Mouse (Mus musculus): ENCODE results near the gene Slc31a1.

Gene Slc31a1

DNA sequence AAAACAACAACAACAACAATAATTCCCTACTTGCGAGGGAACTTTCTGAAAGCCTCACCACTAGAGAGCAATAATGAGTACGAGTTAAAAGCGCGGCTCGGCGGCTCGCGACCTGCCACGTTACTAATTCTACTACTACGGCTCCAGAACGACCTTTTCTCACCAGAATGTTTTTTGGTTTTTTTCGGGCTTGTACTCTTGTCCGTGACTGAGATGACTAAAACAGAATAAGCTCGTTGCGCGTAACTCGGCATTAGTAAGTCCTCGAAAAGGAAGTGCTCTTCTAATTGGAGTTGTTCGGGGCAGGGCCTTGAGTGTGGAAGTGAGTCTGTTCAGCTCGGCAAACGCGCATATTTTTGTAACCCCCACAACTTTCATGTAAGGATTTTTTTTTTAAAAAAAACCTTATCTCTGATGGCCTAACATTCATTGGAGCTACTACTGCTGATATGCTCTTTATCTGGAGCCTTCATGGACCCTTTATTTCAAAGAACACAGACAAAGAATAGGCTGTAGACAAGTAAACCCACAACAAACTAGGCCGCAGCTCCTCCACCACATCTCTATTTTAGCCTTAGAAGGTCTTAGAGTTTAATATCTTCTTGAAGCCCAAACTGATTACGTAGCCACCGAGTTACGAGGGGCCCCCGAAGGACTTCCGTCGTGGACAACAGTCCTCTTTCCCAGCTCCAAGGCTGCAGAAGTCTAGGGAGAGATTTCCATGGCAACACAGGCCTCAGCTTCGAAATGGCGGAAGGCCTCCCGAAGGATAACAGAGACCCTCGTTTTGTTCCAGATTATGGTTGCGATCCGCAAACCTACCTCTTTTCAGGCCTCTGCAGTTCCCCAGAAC is 47.4 kb downstream of the Slc31a1 start:
- peak; percentile 50 for DNase-seq (ENCODE audit: low spot score)

DNA sequence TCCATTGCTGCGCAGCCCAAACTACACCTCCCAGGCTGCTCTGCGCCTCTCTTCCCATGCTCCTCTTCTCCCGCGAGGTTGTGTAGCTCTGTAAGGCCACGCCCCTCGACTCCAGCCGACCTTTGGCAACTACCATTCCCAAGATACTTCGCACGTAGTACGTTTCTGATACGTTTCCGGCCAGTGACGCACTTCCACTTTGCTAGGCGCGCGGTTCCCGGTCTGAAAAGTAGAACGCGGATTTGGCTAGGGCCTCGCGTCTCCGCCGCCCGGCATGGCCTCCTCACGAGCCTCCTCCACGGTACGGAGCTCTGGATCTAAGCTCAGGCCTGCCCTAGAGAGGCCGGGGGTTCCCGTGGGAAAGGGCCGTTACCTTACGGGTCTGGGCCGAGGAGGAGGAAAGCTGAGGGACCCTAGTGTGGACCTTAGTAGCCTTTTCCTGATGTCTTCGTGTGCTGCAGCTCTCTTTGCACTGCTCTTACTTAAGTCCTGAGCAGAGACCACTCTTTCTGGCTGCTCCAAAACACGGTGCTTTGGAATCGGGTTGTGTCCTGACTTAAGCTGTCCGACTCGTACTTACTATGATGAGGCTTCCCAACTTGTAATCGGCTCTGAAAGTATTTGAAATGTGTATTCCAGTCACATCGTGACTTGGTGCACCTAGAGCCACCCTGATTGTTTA is 48.2 kb downstream of the Slc31a1 start, which contains the start of the genes Cdc26 and Prpf4:
Gene Cdc26, minus strand, starts transcription at position 42 of the 682 bp plus-strand sequence.
Gene Prpf4, plus strand, starts transcription at position 197 of the 682 bp plus-strand sequence.
- DNase-seq (ENCODE audit: low spot score): peak; percentile 98

DNA sequence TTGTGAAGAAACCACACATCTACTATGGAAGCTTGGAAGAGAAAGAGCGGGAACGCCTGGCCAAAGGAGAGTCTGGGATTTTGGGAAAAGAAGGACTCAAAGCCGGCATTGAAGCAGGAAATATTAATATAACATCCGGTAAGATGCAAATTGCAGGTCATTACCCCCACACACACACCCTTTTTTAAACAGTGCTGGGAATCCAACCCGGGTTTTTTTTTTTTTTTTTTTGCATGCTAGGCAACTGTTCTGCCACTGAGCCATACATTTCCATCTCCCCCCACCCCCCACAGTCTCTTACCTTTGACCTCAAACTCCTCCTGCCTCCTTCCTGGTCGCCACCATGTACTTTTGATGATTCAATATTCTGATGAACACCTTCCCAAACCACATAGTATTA is 49.1 kb downstream of the Slc31a1 start:
- no peak for DNase-seq (ENCODE audit: low spot score)

DNA sequence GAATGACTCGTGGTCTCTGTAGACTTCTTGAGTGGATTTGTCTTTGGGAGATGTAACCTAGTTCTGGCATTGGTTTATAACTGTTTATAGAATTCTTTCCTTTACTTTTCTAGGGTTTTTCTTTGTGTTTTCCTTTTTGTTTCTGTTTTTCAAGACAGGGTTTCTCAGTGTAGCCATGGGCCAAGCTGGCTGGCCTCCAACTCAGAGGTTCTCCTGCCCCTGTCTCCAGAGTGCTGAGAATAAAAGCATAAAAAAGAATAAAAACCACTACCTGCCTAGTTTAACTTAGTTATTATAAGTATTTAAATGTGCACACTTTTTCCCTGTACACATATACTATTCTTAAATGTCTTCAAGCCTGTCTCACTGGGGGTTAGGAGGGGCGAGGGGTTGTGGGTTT is 49.8 kb downstream of the Slc31a1 start:
- DNase-seq (ENCODE audit: low spot score): no peak

DNA sequence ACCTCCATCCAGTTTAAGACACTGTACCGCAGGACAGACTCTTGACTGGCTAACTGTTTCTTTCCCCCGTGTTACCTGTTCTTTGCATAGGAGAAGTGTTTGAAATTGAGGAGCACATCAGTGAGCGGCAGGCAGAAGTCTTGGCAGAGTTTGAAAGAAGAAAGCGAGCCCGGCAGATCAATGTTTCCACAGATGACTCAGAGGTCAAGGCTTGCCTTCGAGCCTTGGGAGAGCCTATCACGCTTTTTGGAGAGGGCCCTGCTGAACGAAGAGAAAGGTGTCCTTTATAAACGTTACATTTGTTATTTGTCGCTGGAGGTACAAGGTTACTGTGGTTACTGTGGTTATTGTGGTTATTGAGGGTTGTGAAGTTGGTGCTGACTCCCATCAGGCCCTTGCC is 51.1 kb downstream of the Slc31a1 start:
- DNase-seq (ENCODE audit: low spot score): no peak

DNA sequence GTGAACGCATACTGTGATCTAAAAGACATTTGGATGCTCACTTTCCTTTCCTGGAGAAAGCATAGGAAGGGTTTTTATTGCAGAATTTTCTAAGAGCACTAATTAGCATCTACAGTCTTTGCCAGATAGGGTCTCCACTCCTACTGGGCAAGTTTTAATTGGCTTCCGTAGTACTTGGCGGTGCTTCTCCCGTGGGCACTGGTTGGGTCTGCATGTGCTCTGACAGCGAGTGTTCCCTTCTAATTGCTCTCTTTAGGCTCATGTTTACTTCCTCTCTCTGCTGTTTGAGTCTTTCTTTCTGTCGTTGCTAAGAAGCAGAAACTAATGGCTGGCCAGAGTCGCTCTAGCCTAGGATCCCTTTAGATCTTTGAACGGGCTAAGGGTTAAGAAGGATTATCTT is 57.9 kb downstream of the Slc31a1 start:
- no peak for DNase-seq (ENCODE audit: low spot score)

DNA sequence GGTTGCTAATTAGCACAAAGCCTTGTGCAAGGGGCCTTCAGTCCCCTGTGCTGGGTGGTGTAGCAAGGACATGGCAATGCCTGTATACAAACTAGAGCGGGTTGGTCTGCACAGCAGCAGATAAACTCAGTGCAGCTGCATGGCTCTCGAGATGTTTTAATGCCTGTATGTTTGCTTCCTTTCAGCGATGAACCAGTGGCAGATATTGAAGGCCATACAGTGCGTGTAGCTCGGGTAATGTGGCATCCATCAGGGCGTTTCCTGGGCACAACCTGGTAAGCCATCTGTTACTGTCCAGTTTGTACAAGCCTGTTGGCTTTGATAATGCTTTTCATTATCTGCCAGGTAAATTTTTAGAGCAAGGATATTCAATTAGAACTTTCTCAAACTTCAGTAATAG is 58.6 kb downstream of the Slc31a1 start:
- no peak for DNase-seq (ENCODE audit: low spot score)

DNA sequence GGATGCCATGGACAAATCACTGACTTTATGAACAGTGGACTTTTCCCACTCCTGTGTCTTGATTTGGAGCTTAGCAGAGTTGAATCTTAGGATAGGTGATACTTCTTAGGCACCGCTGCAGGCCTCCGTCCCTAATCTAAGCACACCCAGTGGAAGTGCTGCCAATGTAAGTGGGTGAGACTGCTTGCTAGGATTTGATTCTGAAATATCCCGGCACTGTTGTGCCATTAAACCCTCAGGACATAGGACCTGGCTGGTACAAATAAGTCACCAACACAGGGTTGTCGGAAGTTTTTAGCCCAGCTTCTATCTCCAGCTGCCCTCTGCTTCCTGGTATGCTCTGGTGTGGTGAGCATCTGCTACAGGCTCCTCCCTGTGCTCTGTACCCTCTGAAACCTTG is 65.4 kb downstream of the Slc31a1 start:
- DNase-seq (ENCODE audit: low spot score): no peak

DNA sequence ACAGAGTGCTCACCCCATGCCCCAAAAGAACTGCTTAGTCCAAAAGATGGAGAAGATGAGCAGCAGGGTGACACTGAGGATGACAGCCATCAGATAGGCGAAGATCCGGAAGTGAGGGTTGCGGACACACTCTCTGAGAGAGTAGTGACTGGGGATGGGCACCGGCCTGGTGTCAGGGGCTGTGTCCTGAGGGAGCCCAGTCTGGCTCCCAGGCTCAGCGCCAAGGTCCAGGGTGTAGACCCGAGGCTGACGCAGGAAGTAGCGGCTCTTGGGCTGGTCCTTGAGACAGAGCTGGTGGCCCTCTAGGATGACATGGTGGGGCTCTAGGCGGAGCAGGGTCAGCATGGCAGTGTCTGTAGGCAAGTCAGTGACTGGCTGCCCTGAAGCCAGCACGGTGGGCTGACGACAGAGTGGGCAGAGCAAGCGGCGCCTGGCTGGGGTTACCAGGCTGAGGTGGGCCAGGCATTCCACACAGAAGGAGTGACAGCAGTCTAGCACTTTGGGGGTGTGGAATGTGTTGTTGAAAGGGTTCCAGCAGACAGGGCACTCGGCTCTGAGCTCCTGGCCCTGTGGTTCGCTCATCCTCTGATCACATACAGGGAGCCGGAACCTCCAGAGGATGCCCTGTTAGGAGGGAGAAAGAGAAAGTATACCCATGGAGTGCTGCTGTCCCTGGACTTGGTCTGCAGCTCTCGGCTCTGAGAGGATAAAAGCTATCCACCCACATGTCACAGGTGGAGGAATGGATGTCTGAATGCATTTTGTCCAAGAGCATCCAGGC is 67.6 kb downstream of the Slc31a1 start:
- DNase-seq (ENCODE audit: low spot score): peak; percentile 53

DNA sequence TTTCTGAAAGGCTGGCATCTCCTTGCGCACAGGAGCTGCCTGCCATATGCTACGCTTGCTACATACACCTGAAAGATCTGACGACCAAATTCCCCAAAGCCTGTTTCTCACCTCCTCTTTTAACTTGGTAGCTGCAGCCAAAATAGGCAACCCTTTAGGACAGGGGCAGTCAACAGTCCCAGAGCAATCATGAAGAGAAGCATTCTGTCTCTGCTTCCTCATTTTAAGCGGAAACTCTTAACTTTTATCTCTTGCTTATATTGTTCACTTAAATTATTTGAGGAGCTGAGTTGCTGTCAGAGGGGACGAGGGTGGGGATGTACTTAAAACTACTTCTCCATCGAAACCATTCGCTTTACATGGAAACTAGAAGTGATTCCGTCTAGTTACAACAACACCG is 69.1 kb downstream of the Slc31a1 start:
- no peak for DNase-seq (ENCODE audit: low spot score)

DNA sequence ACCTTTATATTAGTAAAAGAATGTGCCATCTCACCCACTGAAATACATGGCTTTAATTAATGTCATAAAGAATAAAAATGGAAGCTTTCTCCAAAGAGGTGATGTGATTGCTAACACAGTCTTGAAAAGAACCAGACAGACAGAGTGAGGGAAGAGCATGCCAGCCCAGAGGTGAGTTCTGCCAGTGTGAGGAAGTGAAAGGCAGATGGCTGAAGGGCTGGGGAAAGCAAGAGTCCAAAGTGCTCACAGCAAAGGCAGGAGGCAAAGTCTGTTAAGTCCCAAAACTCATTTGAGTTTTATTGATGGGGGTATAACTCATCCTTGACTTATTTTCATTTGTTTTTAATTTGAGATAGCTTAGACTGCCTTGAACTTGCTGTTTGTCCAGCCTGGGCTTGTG is 70.2 kb downstream of the Slc31a1 start:
- no peak for DNase-seq (ENCODE audit: low spot score)

DNA sequence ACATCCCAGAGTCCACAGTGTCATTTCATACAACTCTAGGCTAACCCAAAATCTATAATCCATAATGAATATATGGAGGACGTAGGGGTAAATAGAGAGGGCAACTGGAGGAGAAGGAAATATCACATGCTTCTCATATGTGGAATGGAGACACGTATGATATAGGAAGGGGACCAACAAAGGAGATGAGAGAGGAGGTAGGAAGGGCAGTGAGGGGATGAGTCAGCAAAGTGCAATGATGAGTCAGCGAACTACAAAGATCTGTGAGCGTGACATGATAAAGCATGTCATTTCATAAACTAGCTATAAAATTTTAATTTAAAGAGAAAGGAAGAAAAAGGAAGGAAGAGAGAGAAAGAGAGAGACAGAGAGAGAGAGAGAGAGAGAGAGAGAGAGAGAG is 71.0 kb downstream of the Slc31a1 start:
- no peak for DNase-seq (ENCODE audit: low spot score)

DNA sequence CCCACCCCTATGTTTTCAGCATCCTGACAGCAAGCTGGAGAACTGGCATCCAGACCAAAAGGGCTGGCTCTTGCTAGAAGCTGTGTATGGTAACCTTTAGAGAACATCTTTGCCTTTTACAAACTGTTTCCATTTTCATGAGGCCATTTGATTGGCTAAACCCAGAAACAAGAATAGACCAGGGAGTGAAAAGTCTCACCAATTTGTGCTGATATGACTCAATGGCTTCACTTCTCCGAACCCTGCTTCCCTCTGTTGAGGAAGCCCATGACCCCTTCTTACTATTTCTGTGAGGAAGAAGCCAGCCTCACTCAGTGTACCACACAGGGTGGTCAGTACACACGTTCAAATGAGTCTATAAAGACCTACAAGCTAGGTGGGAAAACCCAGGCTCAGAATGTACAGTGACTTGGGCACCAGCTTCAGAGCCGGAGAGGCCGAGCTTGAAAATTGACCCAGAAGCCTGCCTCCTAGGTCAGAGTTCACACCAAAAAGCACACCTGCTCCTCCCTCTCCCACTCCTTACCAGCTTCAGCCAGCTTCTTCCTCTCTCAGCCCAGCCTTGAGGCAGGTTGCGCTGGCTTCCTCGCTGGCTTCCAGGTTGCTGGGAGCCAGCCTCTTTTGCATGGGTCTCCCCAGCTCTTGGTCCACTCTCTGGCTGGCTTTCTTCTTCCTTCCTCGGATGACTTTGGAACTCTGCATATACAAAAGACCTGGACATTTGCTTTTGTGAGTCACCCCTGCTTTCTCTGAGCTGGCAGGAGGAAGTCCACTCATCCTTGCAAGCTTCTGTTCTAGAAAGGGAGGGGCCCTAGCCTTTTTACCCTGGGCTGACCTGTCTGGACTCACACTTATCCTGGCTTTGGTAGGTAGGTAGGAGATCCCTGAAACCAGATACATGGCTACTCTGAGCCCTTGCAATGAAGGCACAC is 73.7 kb downstream of the Slc31a1 start:
- no peak for DNase-seq (ENCODE audit: low spot score)

DNA sequence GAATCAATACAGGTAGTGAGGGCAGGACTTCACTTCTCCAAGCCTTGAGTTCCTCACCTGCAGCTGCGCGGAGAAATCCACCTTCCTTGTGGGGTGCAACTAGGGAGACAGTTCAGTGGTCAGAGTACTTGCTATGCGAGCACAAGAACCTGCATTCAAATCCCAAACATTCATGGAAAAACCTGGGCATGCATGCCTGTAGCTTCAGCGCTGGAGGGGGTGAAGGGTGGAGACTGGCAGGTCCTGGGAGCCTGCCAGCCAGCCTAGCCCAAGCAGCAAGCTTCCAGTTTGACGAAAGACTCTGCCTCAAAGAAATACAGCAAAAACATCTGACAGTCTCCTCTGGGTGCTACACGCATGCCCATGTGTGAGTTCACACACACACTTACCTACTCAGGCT is 74.6 kb downstream of the Slc31a1 start, which contains the start of gene Rnf183:
Gene Rnf183, minus strand, starts transcription at position 172 of the 400 bp plus-strand sequence.
- no peak for DNase-seq (ENCODE audit: low spot score)

DNA sequence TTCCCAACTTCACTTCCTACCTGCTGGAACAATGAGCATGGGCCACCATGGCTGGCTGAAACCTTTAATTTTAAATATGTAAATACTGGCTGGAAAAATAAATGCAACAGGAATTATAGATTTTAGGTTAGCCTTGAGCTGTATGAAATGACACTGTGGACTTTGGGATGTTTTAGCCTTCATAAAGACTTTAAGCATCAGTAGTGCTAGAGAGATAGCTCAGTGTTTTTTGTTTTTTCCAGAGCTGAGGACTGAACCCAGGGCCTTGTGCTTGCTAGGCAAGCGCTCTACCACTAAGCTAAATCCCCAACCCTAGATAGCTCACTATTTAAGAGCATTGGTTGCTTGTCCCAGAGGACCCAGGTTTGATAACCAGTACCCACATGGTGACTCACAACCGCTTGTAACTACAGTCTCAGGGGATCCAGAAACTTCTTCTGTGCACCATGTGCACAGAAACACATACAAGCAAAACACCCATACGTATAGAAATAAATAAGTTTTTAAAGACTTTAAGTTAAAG is 76.8 kb downstream of the Slc31a1 start:
- DNase-seq (ENCODE audit: low spot score): no peak

DNA sequence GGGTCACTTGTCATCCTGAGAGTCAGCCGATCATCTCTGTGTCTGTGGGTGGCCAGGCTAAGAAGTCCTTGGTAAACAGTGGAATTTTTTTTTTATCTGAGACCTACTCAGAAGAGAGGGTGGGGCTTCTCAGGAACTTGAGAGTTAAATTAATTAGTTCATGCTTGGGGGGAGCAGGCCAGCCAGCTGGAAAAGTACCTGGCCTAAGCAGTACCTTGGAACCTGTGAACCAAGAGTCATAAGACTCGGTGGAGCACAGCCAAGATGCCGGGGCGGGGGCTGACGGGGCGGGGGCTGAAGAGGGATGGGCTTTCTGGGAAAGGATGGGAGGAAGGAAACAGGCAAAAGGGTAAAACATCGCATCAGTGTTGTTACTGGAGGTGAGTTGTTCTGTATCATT is 77.3 kb downstream of the Slc31a1 start:
- no peak for DNase-seq (ENCODE audit: low spot score)

DNA sequence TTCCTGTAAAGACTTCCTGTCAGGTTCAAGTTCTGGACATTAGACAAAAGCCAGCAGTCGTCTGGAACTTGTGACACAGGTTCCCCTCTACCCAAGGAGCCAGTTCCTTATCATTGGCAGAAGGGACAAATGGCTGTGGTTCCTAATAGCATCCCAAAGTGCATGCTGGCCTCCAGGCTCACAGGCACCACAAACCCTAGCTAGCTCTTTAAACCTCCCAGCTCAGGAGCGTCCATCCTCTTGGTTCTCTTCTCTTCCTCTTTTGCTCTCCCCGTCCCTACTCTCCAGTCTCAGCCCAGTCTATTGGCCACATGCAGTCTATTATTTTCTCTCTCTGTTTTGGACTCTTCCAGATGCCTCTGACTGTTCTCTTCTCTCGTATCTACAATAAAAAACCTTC is 79.3 kb downstream of the Slc31a1 start:
- DNase-seq (ENCODE audit: low spot score): no peak

DNA sequence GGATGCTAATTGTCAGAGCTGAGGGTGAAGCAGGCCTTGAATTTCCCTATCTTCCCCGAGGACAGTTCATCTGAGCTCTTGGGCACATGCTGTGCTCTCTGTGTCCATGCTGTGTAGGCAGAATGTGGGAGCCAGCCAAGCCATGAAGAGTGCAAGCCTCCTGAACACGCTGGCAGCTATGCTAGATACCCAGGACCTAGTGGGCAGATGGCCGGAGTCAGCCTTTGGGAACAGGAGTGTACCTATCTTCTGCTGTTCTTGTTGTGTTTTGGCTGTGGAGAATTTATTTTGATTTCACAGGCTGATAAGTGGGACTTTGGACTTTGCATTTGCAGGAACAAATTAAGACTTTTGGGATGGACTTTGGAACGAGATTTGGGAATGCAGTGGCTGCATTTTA is 80.0 kb downstream of the Slc31a1 start:
- no peak for DNase-seq (ENCODE audit: low spot score)

DNA sequence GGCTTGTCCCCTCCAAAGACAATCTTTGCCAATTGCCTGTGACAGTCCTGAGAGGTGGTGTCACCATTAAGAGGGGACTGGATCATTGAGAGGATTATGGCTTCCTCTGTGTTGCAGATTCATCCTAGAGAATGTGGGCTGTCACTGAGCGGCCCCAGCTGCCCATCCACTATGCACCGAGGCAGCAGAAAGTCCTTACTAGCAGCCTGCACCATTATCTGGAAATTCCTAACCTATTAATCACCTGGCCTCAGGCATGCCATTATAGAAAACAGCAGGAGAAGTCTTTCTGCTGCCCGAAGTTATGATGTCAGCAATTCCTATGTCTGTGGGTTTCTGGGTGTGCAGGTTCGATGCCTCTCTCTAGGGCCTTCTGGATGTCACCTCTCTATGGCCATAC is 80.5 kb downstream of the Slc31a1 start:
- no peak for DNase-seq (ENCODE audit: low spot score)

Measured in testis, postnatal 10 days (tissue).